Mouse (Mus musculus): ENCODE measurements at regions not wholly inside any gene's neighbourhood (a gene's known extent, or its start where the extent isn't known, plus 50 kb on each side); places are given as distances from the start of the nearest gene placed in this dataset.

GRCm38 (mm10) chr2:64706646-64707177 lies 318.1 kb downstream of the Grb14 start:
- 78% methylated on average over 1 of the region's 1 CpGs for WGBS
- Histone ChIP-seq H3K27ac (ENCODE audit: low read length) (no peak overlapping the region), H3K9me3 (ENCODE audit: control insufficient read depth, low read length) (no peaks in the 10 kb centered on the region), H3K36me3 (ENCODE audit: control insufficient read depth, insufficient read depth, low read length) (no peaks in the 10 kb centered on the region), H3K4me3 (ENCODE audit: low read length) (no peak overlapping the region), H3K4me2 (ENCODE audit: low read depth, low read length) (no peak overlapping the region), H3K27me3 (ENCODE audit: control insufficient read depth, insufficient read depth, low read depth, low read length) (no peaks in the 10 kb centered on the region), H3K9ac (ENCODE audit: low read length) (no peak overlapping the region), H3K4me1 (replicated peaks; ENCODE audit: control insufficient read depth, insufficient read depth, low read length) (no peaks in the 10 kb centered on the region)
- ATAC-seq (ENCODE audit: low read depth), result no peak

- Histone ChIP-seq H3K9me3 (ENCODE audit: control insufficient read depth, low read length) (no peaks in the 10 kb centered on the region), H3K4me2 (ENCODE audit: low read depth, low read length) (no peak overlapping the region), H3K4me3 (ENCODE audit: low read length) (no peak overlapping the region), H3K27ac (ENCODE audit: low read length) (no peak overlapping the region), H3K9ac (ENCODE audit: low read length) (no peak overlapping the region), H3K4me1 (replicated peaks; ENCODE audit: control insufficient read depth, insufficient read depth, low read length) (no peaks in the 10 kb centered on the region), H3K36me3 (ENCODE audit: control insufficient read depth, insufficient read depth, low read length) (no peaks in the 10 kb centered on the region), H3K27me3 (ENCODE audit: control insufficient read depth, insufficient read depth, low read depth, low read length) (no peaks in the 10 kb centered on the region)
- ATAC-seq (ENCODE audit: low read depth), result no peak
- 67% methylated on average over 1 of the region's 1 CpGs for WGBS
These were observed 328.8 kb downstream of the Grb14 start for GRCm38 (mm10) chr2:64695974-64696373.

GRCm38 (mm10) chr2:64691444-64691843 lies 333.3 kb downstream of the Grb14 start:
- H3K4me1 ChIP-seq (replicated peaks; ENCODE audit: control insufficient read depth, insufficient read depth, low read length), result no peaks in the 10 kb centered on the region
- ATAC-seq (ENCODE audit: low read depth), result no peak
- no peaks in the 10 kb centered on the region for H3K9me3 ChIP-seq (ENCODE audit: control insufficient read depth, low read length)
- no peak overlapping the region for H3K4me2 ChIP-seq (ENCODE audit: low read depth, low read length)
- no peak overlapping the region for H3K27ac ChIP-seq (ENCODE audit: low read length)
- no peaks in the 10 kb centered on the region for H3K27me3 ChIP-seq (ENCODE audit: control insufficient read depth, insufficient read depth, low read depth, low read length)
- H3K4me3 ChIP-seq (ENCODE audit: low read length), result no peak overlapping the region
- 73% methylated on average over 1 of the region's 1 CpGs for WGBS
- H3K36me3 ChIP-seq (ENCODE audit: control insufficient read depth, insufficient read depth, low read length), result no peaks in the 10 kb centered on the region
- no peak overlapping the region for H3K9ac ChIP-seq (ENCODE audit: low read length)

GRCm38 (mm10) chr2:64690996-64691395 lies 333.8 kb downstream of the Grb14 start:
- no peaks in the 10 kb centered on the region for H3K4me1 ChIP-seq (replicated peaks; ENCODE audit: control insufficient read depth, insufficient read depth, low read length)
- no peak for ATAC-seq (ENCODE audit: low read depth)
- no peak overlapping the region for H3K9ac ChIP-seq (ENCODE audit: low read length)
- H3K36me3 ChIP-seq (ENCODE audit: control insufficient read depth, insufficient read depth, low read length), result no peaks in the 10 kb centered on the region
- WGBS, result 57% methylated on average over 3 of the region's 3 CpGs
- H3K27me3 ChIP-seq (ENCODE audit: control insufficient read depth, insufficient read depth, low read depth, low read length), result no peaks in the 10 kb centered on the region
- H3K9me3 ChIP-seq (ENCODE audit: control insufficient read depth, low read length), result no peaks in the 10 kb centered on the region
- H3K4me2 ChIP-seq (ENCODE audit: low read depth, low read length), result no peak overlapping the region
- no peak overlapping the region for H3K4me3 ChIP-seq (ENCODE audit: low read length)
- no peak overlapping the region for H3K27ac ChIP-seq (ENCODE audit: low read length)

- H3K27ac ChIP-seq (ENCODE audit: low read length), result no peak overlapping the region
- H3K4me1 ChIP-seq (replicated peaks; ENCODE audit: control insufficient read depth, insufficient read depth, low read length), result no peaks in the 10 kb centered on the region
- H3K9ac ChIP-seq (ENCODE audit: low read length), result no peak overlapping the region
- H3K4me3 ChIP-seq (ENCODE audit: low read length), result no peak overlapping the region
- no peaks in the 10 kb centered on the region for H3K9me3 ChIP-seq (ENCODE audit: control insufficient read depth, low read length)
- no peak overlapping the region for H3K4me2 ChIP-seq (ENCODE audit: low read depth, low read length)
- H3K36me3 ChIP-seq (ENCODE audit: control insufficient read depth, insufficient read depth, low read length), result no peaks in the 10 kb centered on the region
- no peaks in the 10 kb centered on the region for H3K27me3 ChIP-seq (ENCODE audit: control insufficient read depth, insufficient read depth, low read depth, low read length)
- 89% methylated on average over 8 of the region's 8 CpGs for WGBS
- no peak for ATAC-seq (ENCODE audit: low read depth)
These were observed 338.0 kb downstream of the Grb14 start for GRCm38 (mm10) chr2:64686781-64687180.

- H3K4me3 ChIP-seq (ENCODE audit: low read length), result no peak overlapping the region
- H3K27ac ChIP-seq (ENCODE audit: low read length), result no peak overlapping the region
- no peaks in the 10 kb centered on the region for H3K36me3 ChIP-seq (ENCODE audit: control insufficient read depth, insufficient read depth, low read length)
- 49% methylated on average over 1 of the region's 1 CpGs for WGBS
- H3K4me1 ChIP-seq (replicated peaks; ENCODE audit: control insufficient read depth, insufficient read depth, low read length), result no peaks in the 10 kb centered on the region
- H3K9me3 ChIP-seq (ENCODE audit: control insufficient read depth, low read length), result no peaks in the 10 kb centered on the region
- no peak overlapping the region for H3K9ac ChIP-seq (ENCODE audit: low read length)
- ATAC-seq (ENCODE audit: low read depth), result no peak
- H3K27me3 ChIP-seq (ENCODE audit: control insufficient read depth, insufficient read depth, low read depth, low read length), result no peaks in the 10 kb centered on the region
- no peak overlapping the region for H3K4me2 ChIP-seq (ENCODE audit: low read depth, low read length)
These were observed 375.2 kb downstream of the Grb14 start for GRCm38 (mm10) chr2:64649614-64650013.

GRCm38 (mm10) chr2:64616931-64617330 lies 407.9 kb downstream of the Grb14 start:
- no peaks in the 10 kb centered on the region for H3K36me3 ChIP-seq (ENCODE audit: control insufficient read depth, insufficient read depth, low read length)
- H3K4me3 ChIP-seq (ENCODE audit: low read length), result no peak overlapping the region
- no peaks in the 10 kb centered on the region for H3K9me3 ChIP-seq (ENCODE audit: control insufficient read depth, low read length)
- WGBS, result 76% methylated on average over 2 of the region's 2 CpGs
- H3K4me1 ChIP-seq (replicated peaks; ENCODE audit: control insufficient read depth, insufficient read depth, low read length), result no peaks in the 10 kb centered on the region
- ATAC-seq (ENCODE audit: low read depth), result no peak
- no peaks in the 10 kb centered on the region for H3K27me3 ChIP-seq (ENCODE audit: control insufficient read depth, insufficient read depth, low read depth, low read length)
- H3K9ac ChIP-seq (ENCODE audit: low read length), result no peak overlapping the region
- H3K27ac ChIP-seq (ENCODE audit: low read length), result no peak overlapping the region
- no peak overlapping the region for H3K4me2 ChIP-seq (ENCODE audit: low read depth, low read length)

- H3K27ac ChIP-seq (ENCODE audit: low read length), result no peak overlapping the region
- no peak overlapping the region for H3K4me3 ChIP-seq (ENCODE audit: low read length)
- WGBS, result 82% methylated on average over 1 of the region's 1 CpGs
- H3K4me2 ChIP-seq (ENCODE audit: low read depth, low read length), result no peak overlapping the region
- no peak for ATAC-seq (ENCODE audit: low read depth)
- no peaks in the 10 kb centered on the region for H3K4me1 ChIP-seq (replicated peaks; ENCODE audit: control insufficient read depth, insufficient read depth, low read length)
- no peaks in the 10 kb centered on the region for H3K36me3 ChIP-seq (ENCODE audit: control insufficient read depth, insufficient read depth, low read length)
- no peaks in the 10 kb centered on the region for H3K27me3 ChIP-seq (ENCODE audit: control insufficient read depth, insufficient read depth, low read depth, low read length)
- H3K9me3 ChIP-seq (ENCODE audit: control insufficient read depth, low read length), result no peaks in the 10 kb centered on the region
- H3K9ac ChIP-seq (ENCODE audit: low read length), result no peak overlapping the region
These were observed 417.9 kb downstream of the Grb14 start for GRCm38 (mm10) chr2:64606864-64607263.

GRCm38 (mm10) chr2:64582258-64582657 lies 442.5 kb downstream of the Grb14 start:
- Histone ChIP-seq H3K4me3 (ENCODE audit: low read length) (no peak overlapping the region), H3K9me3 (ENCODE audit: control insufficient read depth, low read length) (no peaks in the 10 kb centered on the region), H3K27me3 (ENCODE audit: control insufficient read depth, insufficient read depth, low read depth, low read length) (no peaks in the 10 kb centered on the region), H3K4me2 (ENCODE audit: low read depth, low read length) (no peak overlapping the region), H3K9ac (ENCODE audit: low read length) (no peak overlapping the region), H3K27ac (ENCODE audit: low read length) (no peak overlapping the region), H3K4me1 (replicated peaks; ENCODE audit: control insufficient read depth, insufficient read depth, low read length) (no peaks in the 10 kb centered on the region), H3K36me3 (ENCODE audit: control insufficient read depth, insufficient read depth, low read length) (no peaks in the 10 kb centered on the region)
- WGBS, result 50% methylated on average over 3 of the region's 3 CpGs
- ATAC-seq (ENCODE audit: low read depth), result no peak

- ATAC-seq (ENCODE audit: low read depth), result no peak
- H3K4me2 ChIP-seq (ENCODE audit: low read depth, low read length), result no peak overlapping the region
- no peaks in the 10 kb centered on the region for H3K9me3 ChIP-seq (ENCODE audit: control insufficient read depth, low read length)
- H3K4me1 ChIP-seq (replicated peaks; ENCODE audit: control insufficient read depth, insufficient read depth, low read length), result no peaks in the 10 kb centered on the region
- no peak overlapping the region for H3K9ac ChIP-seq (ENCODE audit: low read length)
- H3K36me3 ChIP-seq (ENCODE audit: control insufficient read depth, insufficient read depth, low read length), result no peaks in the 10 kb centered on the region
- H3K27ac ChIP-seq (ENCODE audit: low read length), result no peak overlapping the region
- 77% methylated on average over 5 of the region's 5 CpGs for WGBS
- no peaks in the 10 kb centered on the region for H3K27me3 ChIP-seq (ENCODE audit: control insufficient read depth, insufficient read depth, low read depth, low read length)
- no peak overlapping the region for H3K4me3 ChIP-seq (ENCODE audit: low read length)
These were observed 438.2 kb upstream of the Fign start for GRCm38 (mm10) chr2:64536032-64536431.

Data from lung, embryonic 16.5 days (tissue).